Mouse (Mus musculus) CD4-positive helper T cell, adult 2 months (primary cell): Measurements from ENCODE around the gene Selenon.

Source experiments
- DNase-seq: peaks from one replicate; pipeline ENCODE4 v3.0.0-alpha.2; 2012; ENCODE audit warnings: low read depth, missing footprints, low spot score

Gene Selenon

GRCm38 (mm10) chr4:134551494-134552316 is at the start of gene Selenon:
Gene Selenon, minus strand, starts transcription at chr4:134552166.
- DNase-seq: no peak

- DNase-seq: peak; percentile 63
Observed at GRCm38 (mm10) chr4:134601404-134601803, 49.4 kb upstream of the Selenon start.

DNA sequence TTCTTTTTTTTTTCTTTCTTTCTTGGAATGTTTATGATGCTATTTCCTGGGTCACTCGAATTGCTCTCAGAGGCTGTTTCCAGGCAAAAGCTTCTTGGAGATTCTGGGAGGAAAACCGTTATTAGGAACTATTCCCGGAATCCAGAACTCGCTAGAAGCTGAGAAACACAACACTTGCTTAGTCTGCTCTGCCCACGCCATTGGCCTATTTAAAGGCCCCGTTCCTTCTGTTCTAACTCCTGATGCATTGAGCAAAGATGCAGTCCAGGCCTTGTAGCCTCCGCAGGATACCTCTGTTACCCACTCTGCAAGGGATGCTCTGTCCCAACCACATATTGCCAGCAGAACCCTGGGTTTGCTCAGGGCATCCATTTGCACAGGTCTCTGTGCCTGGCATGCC is 48.8 kb upstream of the Selenon start:
- DNase-seq: no peak

- DNase-seq: no peak
Observed at GRCm38 (mm10) chr4:134600060-134600459, 48.1 kb upstream of the Selenon start.

GRCm38 (mm10) chr4:134596816-134597692 is 45.1 kb upstream of the Selenon start:
- no peak for DNase-seq

- DNase-seq: peak; percentile 20
Observed at GRCm38 (mm10) chr4:134594731-134595439, 42.9 kb upstream of the Selenon start.

GRCm38 (mm10) chr4:134592442-134592841 is 40.5 kb upstream of the Selenon start:
- peak; percentile 17 for DNase-seq

GRCm38 (mm10) chr4:134591506-134592061 is 39.6 kb upstream of the Selenon start:
- no peak for DNase-seq

GRCm38 (mm10) chr4:134590227-134590926 is 38.4 kb upstream of the Selenon start:
- DNase-seq: peak; percentile 18

DNA sequence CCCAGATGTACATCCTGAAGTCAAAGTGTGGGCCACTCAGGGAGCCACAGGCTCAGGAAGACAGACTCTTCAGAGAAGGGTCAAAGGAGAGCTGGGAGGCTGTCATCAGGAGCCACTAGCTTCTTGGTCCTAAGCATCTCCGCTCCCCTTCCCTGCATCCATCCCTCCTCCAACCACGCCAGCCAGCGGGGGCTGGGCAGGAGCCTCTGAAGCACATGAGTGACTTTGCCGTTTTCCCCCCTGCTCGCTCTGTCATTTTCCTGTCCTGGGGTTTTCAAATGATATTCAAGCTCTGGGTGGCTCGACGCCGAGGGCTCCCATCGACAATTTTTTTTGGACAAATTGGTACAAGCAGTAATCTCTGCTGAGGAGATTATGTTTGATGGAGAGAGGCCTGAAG is 37.8 kb upstream of the Selenon start:
- no peak for DNase-seq

DNA sequence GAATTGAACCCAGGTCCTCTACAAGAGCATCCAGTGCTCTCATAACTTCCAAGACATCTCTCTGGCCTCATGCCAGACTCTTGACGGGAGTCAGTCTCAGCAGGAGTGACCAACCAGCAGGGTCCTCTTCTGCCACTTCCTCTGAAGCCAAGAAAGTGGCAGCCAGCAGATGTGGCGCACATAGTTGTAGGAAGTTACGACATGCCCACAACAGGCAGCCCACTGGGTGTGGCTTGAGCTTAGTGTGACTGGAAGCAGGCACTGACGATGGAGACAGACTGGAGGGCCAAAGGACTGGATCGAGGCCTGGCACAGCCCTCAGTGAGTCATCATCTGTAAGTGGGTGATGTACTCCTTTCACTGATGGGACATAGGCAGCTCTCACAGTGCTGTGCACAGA is 37.0 kb upstream of the Selenon start:
- no peak for DNase-seq

DNA sequence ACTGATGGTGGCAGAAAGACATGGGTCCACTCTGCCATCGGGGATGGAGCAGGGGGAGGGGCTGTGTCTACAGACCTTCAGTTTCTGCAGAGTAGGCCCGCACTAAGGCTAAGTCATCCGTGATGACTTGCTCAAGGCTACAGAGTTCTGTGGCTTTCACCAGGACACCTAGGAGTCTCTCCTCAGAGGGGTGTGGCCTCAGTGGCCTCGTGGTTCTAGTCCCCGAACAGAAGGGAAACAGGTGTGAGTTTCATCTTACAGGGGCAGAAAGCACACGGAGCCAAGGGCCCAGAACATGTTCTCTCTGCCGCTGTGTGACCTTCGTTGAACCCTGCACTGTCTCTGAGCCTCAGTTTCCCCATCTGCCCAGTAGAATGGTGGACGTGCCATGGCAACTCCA is 36.3 kb upstream of the Selenon start:
- DNase-seq: no peak

DNA sequence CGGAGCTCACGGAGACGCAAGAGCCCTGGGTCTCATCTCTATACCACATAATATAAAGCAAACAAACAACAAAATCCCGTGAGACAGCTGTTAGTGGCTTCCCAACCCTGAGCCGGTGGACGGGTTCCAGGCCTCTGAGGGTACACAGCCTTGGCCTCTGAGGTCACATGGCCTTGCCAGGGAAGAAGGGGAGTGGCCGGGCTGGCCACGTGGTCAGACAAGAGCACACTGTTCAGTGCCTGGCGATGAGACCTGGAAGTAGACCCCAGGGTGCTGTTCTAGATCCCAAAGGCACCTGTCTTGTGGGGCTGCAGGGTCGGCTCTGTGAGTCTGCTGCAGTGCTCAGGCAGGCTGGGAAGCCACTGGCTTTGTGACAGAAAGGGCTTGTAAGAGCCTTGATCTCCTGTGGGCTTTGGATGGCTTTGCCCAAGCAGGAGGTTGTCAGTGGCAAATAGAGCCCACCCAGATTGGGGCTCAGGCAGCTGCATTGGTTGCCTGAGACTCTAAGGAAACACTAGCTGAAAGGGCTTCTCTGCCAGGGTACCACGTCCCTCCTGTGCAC is 35.8 kb upstream of the Selenon start:
- DNase-seq: no peak

DNA sequence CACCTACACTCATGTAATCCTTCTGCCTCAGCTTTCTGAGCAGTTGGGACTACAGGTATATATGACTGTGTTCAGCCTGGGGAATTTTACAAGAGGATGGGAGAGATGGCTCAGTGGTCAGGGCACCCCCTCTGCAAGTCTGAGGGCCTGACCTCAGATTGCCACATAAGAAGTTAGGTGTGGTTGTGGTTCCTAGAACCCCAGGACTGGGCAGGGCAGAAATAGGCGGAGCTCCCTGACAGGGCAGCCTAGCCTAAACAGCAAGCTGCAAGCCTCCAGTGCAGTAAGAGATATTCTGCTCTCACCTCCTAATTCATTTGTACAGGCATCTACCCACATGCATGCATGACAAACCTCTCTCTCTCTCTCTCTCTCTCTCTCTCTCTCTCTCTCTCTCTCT is 34.7 kb upstream of the Selenon start:
- DNase-seq: peak; percentile 14

GRCm38 (mm10) chr4:134586126-134586525 is 34.2 kb upstream of the Selenon start:
- DNase-seq: no peak

- peak; percentile 47 for DNase-seq
Observed at GRCm38 (mm10) chr4:134583513-134583912, 31.5 kb upstream of the Selenon start.

GRCm38 (mm10) chr4:134581365-134581764 is 29.4 kb upstream of the Selenon start:
- no peak for DNase-seq

- DNase-seq: no peak
Observed at GRCm38 (mm10) chr4:134580351-134581148, 28.6 kb upstream of the Selenon start.

DNA sequence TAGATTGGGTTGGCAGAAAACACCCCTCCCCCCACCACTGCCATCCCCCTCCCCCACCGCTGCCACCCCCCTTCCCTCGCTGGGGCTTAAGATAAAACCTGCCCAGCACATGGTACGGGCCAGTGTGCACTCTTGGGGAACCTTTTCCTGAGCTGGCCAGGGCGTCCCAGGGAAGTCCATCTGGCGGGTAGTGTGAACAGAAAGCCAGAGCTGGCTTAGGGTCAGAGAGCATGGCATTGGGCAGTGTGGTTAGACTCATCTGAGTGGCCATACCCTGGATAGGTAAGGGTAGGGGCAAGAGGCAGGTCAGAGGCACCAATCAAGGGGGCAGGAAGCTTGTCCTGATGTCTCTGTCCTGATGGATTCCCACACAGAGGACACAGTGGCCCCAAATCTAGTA is 27.7 kb upstream of the Selenon start:
- no peak for DNase-seq

DNA sequence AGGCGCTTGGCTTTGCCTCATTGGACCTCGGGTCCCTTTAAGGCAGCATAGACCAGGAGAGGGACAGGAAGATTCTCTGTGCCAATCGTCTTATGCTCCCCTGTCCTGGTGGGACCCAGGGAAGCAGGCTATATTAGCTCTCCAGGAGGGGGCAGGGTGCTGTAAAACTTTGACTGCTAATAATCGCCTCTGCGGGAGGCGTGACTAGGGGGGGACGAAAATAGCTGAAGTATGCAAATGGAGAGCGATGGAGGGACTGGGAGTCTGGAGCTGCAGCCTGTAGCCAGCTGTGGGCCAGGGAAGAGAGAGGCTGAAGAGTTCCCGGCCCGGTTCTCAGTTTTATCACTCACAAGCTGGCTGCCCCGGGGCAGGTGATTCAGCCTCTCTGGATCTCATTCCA is 27.2 kb upstream of the Selenon start:
- no peak for DNase-seq
